Mouse (Mus musculus) forebrain, postnatal 0 days (tissue): Measurements from ENCODE around the gene Guca2a. TPM values are rescaled to one million over a fixed set of nuclear protein-coding genes. Genes with fewer than 3 reads are reported as not detected.

Experiments
- ATAC-seq: fragments of 200-750 bp; cut with Nextera tagmentation; 2 replicates; pipeline ENCODE4 v1.8.0; 2017; ENCODE audit warnings: mild to moderate bottlenecking, moderate library complexity
- DNase-seq: peaks from one replicate; pipeline ENCODE4 v3.0.0-alpha.2; 2015
- H3K27ac ChIP-seq: fragments of 300-500 bp; sonication (generic); 2 replicates; pipeline ENCODE4 v1.5.1; 2014; ENCODE audit warnings: low read depth, mild to moderate bottlenecking, antibody characterized with exemption, low read length, moderate library complexity, mixed read lengths
- H3K27me3 ChIP-seq: fragments of 300-500 bp; sonication (generic); 2 replicates; pipeline ENCODE4 v1.6.1; 2014; ENCODE audit warnings: mild to moderate bottlenecking, low read length, mixed read lengths; ENCODE audit not compliant: insufficient read depth
- H3K36me3 ChIP-seq: fragments of 300-500 bp; sonication (generic); 2 replicates; pipeline ENCODE4 v1.6.1; 2014; ENCODE audit warnings: mild to moderate bottlenecking, moderate library complexity; ENCODE audit not compliant: insufficient read depth
- H3K4me1 ChIP-seq: fragments of 300-500 bp; sonication (generic); 2 replicates; pipeline ENCODE4 v1.6.1; 2014; ENCODE audit warnings: antibody characterized with exemption; ENCODE audit not compliant: insufficient read depth
- H3K4me2 ChIP-seq: fragments of 300-500 bp; sonication (generic); 2 replicates; pipeline ENCODE4 v1.6.1; 2014; ENCODE audit warnings: low read depth, mild to moderate bottlenecking, moderate library complexity
- H3K4me3 ChIP-seq: fragments of 300-500 bp; sonication (generic); 2 replicates; pipeline ENCODE4 v1.5.1; 2014; ENCODE audit warnings: low read depth, low read length, mixed read lengths
- H3K9ac ChIP-seq: fragments of 300-500 bp; sonication (generic); 2 replicates; pipeline ENCODE4 v1.6.1; 2014; ENCODE audit warnings: mild to moderate bottlenecking
- H3K9me3 ChIP-seq: fragments of 300-500 bp; sonication (generic); 2 replicates; pipeline ENCODE4 v1.6.1; 2016; ENCODE audit warnings: low read length
- CTCF ChIP-seq: sonication (generic); IDR thresholded peaks from 2 replicates; pipeline ENCODE4 v1.5.1; 2016; ENCODE audit warnings: antibody characterized with exemption, control low read depth, low read depth
- WGBS: fragments of 180-500 bp; shearing (Covaris S2); extraction: QIAGEN DNeasy Blood & Tissue Kit; methylation state at CpG from one replicate; pipeline ENCODE4 v1.1.7; 2014; 5-methylcytosine and 5-hydroxymethylcytosine counted together
- polyA plus RNA-seq: library from polyadenylated mRNA; unstranded; fragments of >200 nt; fragmentation: Nextera tagmentation; extraction: Ambion mirVana; gene quantifications from 2 replicates; pipeline ENCODE4 v1.2.1, GENCODE M21; 2015
- total RNA-seq: library from RNA; depleted of rRNA; stranded (reverse); fragments of >200 nt; gene quantifications from 2 replicates; pipeline ENCODE4 v1.2.3, GENCODE M21; 2014

Guca2a gene
- total and polyA plus RNA-seq, 2 experiments from 2014 or later: not detected

- H3K4me3 ChIP-seq: no peak overlapping the region
- no peak overlapping the region for H3K27ac ChIP-seq
- no peak overlapping the region; the same call in 1 of the 2 replicates for H3K9ac ChIP-seq
- H3K9me3 ChIP-seq: no peaks in the 10 kb centered on the region
- no peaks in the 10 kb centered on the region for H3K27me3 ChIP-seq
- TF ChIP-seq CTCF: peak; percentile 93
- DNase-seq (peak; percentile 81), ATAC-seq (peak; percentile 86)
- no peak overlapping the region for H3K4me2 ChIP-seq
- H3K36me3 ChIP-seq: peaks cover 11% of the 10 kb centered on the region
- H3K4me1 ChIP-seq: no peaks in the 10 kb centered on the region; the same call in 1 of the 2 replicates
- WGBS: 78% methylated on average over 11 of the region's 11 CpGs
Measured at GRCm38 (mm10) chr4:119631115-119631919, 6.2 kb upstream of the Guca2a start.

- H3K4me3 ChIP-seq: no peak overlapping the region
- no peak for TF ChIP-seq CTCF
- peaks cover 11% of the 10 kb centered on the region for H3K36me3 ChIP-seq
- DNase-seq (no peak), ATAC-seq (no peak)
- WGBS: 61% methylated on average over 7 of the region's 7 CpGs
- H3K4me1 ChIP-seq: no peaks in the 10 kb centered on the region; the same call in 1 of the 2 replicates
- H3K9me3 ChIP-seq: no peaks in the 10 kb centered on the region
- H3K9ac ChIP-seq: no peak overlapping the region
- no peaks in the 10 kb centered on the region for H3K27me3 ChIP-seq
- no peak overlapping the region for H3K4me2 ChIP-seq
- no peak overlapping the region for H3K27ac ChIP-seq
Measured at GRCm38 (mm10) chr4:119632721-119633120, 4.8 kb upstream of the Guca2a start.

- no peak for TF ChIP-seq CTCF
- no peak overlapping the region for H3K4me2 ChIP-seq
- 0 out of 2 replicates have a peak, but pooled peaks have one; percentile 7 for ATAC-seq
- H3K27me3 ChIP-seq: no peaks in the 10 kb centered on the region
- no peaks in the 10 kb centered on the region; the same call in 1 of the 2 replicates for H3K4me1 ChIP-seq
- no peak overlapping the region for H3K4me3 ChIP-seq
- peaks cover 11% of the 10 kb centered on the region for H3K36me3 ChIP-seq
- 29% methylated on average over 7 of the region's 7 CpGs for WGBS
- no peak overlapping the region for H3K9ac ChIP-seq
- H3K27ac ChIP-seq: no peak overlapping the region
- DNase-seq: no peak
- H3K9me3 ChIP-seq: no peaks in the 10 kb centered on the region
Measured at GRCm38 (mm10) chr4:119633342-119633741, 4.2 kb upstream of the Guca2a start.

- Histone ChIP-seq H3K27ac (no peak overlapping the region), H3K36me3 (peaks cover 11% of the 10 kb centered on the region), H3K4me1 (no peaks in the 10 kb centered on the region; the same call in 1 of the 2 replicates), H3K4me2 (no peak overlapping the region), H3K9ac (no peak overlapping the region), H3K9me3 (no peaks in the 10 kb centered on the region), H3K27me3 (no peaks in the 10 kb centered on the region), H3K4me3 (no peak overlapping the region)
- TF ChIP-seq CTCF: no peak
- DNase-seq (no peak), ATAC-seq (no peak)
- 81% methylated on average over 3 of the region's 3 CpGs for WGBS
Measured at GRCm38 (mm10) chr4:119633948-119634347, 3.6 kb upstream of the Guca2a start.

GRCm38 (mm10) chr4:119634908-119635660 is 2.4 kb upstream of the Guca2a start:
- H3K4me2 ChIP-seq: no peak overlapping the region
- ATAC-seq (no peak), DNase-seq (no peak)
- H3K36me3 ChIP-seq: peaks cover 2% of the 10 kb centered on the region; the same call in 1 of the 2 replicates
- TF ChIP-seq CTCF: peak; percentile 22; the same call in 1 of the 2 replicates
- no peak overlapping the region for H3K9ac ChIP-seq
- no peaks in the 10 kb centered on the region for H3K9me3 ChIP-seq
- no peaks in the 10 kb centered on the region for H3K27me3 ChIP-seq
- H3K27ac ChIP-seq: no peak overlapping the region
- H3K4me1 ChIP-seq: no peaks in the 10 kb centered on the region; the same call in 1 of the 2 replicates
- 61% methylated on average over 6 of the region's 6 CpGs for WGBS
- H3K4me3 ChIP-seq: no peak overlapping the region

- Histone ChIP-seq H3K36me3 (no peaks in the 10 kb centered on the region), H3K4me3 (no peak overlapping the region), H3K9me3 (no peaks in the 10 kb centered on the region), H3K27me3 (no peaks in the 10 kb centered on the region), H3K4me2 (no peak overlapping the region), H3K27ac (no peak overlapping the region), H3K4me1 (no peaks in the 10 kb centered on the region; the same call in 1 of the 2 replicates), H3K9ac (no peak overlapping the region)
- ATAC-seq (no peak), DNase-seq (no peak)
- 89% methylated on average over 8 of the region's 8 CpGs for WGBS
- no peak for TF ChIP-seq CTCF
Measured at GRCm38 (mm10) chr4:119635686-119636085, 1.8 kb upstream of the Guca2a start.
